Mouse (Mus musculus) bone marrow macrophage, adult 2 months (primary cell): ENCODE measurements around the gene Pmfbp1. TPM values are rescaled to one million over a fixed set of nuclear protein-coding genes. Genes with fewer than 3 reads are reported as not detected.
"Not testable (repeated sequence)": the region's sequence is repeated elsewhere in the genome, so short reads cannot be mapped to it uniquely, and the experiment has no call there.

ENCODE experiments used
- H3K27ac ChIP-seq: 2 replicates; pipeline ENCODE4 v1.5.1; 2012; ENCODE audit warnings: low read depth, low read length; ENCODE audit not compliant: insufficient read depth
- H3K4me1 ChIP-seq: 2 replicates; pipeline ENCODE4 v1.6.1; 2012; ENCODE audit warnings: low read length; ENCODE audit not compliant: control insufficient read depth, insufficient read depth
- H3K4me3 ChIP-seq: 2 replicates; pipeline ENCODE4 v1.5.1; 2012; ENCODE audit warnings: mild to moderate bottlenecking, low read length, moderate library complexity; ENCODE audit not compliant: insufficient read depth
- CTCF ChIP-seq: IDR thresholded peaks from 2 replicates; pipeline ENCODE4 v1.5.1; 2012; ENCODE audit warnings: low read depth, mild to moderate bottlenecking, low read length, moderate library complexity
- POLR2A ChIP-seq: IDR thresholded peaks from 2 replicates; pipeline ENCODE4 v1.6.1; 2012; ENCODE audit warnings: mild to moderate bottlenecking, low read depth, low read length, borderline replicate concordance
- polyA plus RNA-seq: library from polyadenylated mRNA; stranded (reverse); fragments of >200 nt; gene quantifications from 2 replicates; pipeline ENCODE4 v1.2.4, GENCODE M21; 2012; ENCODE audit not compliant: missing spikeins, insufficient read depth, insufficient read length

Pmfbp1 gene
- polyA plus RNA-seq, result not detected in 2 replicates

DNA sequence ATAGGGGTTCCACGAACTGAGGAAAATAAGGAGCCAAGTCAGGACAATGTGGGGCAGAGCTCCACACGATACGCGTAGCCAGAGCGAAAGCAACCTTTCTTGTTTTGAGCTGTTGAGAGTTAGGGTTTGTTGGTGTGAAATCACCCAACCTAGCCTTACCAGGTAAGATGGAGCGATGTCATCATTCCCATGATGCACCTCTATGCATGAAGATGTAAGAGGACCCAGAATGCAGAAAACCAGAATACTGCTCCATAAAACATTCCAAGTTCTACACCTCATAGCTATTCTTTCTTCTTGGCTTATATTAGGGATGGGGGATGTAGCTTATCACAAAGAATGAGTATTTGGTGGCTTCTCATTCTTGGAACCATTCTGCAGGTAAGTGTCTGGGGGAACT is at the start of gene Pmfbp1:
Gene Pmfbp1 (plus strand): TSS at position 301 of the 400 bp plus-strand sequence.
- Histone ChIP-seq H3K4me1 (no peaks in the 10 kb centered on the region), H3K27ac (no peak within 1 kb of the TSS), H3K4me3 (no peak within 1 kb of the TSS)
- TF ChIP-seq CTCF, result no peak
- no peak for TF ChIP-seq POLR2A

DNA sequence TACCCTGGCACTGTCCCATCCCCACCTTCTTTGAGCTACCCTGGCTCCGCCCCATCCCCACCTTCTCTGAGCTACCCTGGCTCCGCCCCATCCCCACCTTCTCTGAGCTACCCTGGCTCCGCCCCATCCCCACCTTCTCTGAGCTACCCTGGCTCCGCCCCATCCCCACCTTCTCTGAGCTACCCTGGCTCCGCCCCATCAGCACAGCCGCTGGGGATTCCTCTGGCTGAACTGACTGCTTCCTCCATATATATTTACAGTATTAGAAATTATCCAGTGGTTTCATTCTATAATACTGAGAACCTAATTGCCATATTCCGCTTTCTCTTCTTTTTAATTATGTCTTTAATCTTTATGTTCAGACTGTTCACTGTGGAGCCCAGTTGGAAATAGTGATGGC is 46.9 kb upstream of the Pmfbp1 start:
- not testable (repeated sequence) for H3K4me3 ChIP-seq, H3K4me1 ChIP-seq, H3K27ac ChIP-seq

DNA sequence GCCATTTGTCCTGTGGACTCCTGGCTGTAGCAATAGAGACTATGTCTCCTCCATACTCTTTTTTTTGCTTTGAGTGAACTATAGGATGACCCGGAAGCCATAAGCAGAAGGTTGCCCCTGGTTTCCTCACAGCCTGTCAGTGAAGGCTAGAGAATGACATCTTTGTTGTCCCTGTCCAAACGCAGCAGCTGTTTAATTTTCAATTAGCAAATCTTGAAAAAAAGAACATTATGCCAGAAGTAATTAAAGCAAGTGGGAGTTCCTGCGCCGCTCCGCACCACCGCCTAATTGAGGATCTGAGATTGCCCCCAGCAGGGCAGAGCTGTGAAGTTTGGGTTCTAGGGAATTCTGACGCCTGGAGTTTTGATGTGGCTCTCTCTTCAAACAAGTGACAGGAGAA is 42.8 kb upstream of the Pmfbp1 start:
- TF ChIP-seq CTCF (no peak), POLR2A (no peak)
- H3K4me1 ChIP-seq, result no peaks in the 10 kb centered on the region
- H3K4me3 ChIP-seq, result no peak overlapping the region
- H3K27ac ChIP-seq, result no peak overlapping the region

GRCm38 (mm10) chr8:109455113-109455512 is 38.7 kb upstream of the Pmfbp1 start:
- H3K4me3 ChIP-seq, result no peak overlapping the region
- H3K4me1 ChIP-seq, result no peaks in the 10 kb centered on the region
- H3K27ac ChIP-seq, result no peak overlapping the region
- TF ChIP-seq CTCF (no peak), POLR2A (no peak)

DNA sequence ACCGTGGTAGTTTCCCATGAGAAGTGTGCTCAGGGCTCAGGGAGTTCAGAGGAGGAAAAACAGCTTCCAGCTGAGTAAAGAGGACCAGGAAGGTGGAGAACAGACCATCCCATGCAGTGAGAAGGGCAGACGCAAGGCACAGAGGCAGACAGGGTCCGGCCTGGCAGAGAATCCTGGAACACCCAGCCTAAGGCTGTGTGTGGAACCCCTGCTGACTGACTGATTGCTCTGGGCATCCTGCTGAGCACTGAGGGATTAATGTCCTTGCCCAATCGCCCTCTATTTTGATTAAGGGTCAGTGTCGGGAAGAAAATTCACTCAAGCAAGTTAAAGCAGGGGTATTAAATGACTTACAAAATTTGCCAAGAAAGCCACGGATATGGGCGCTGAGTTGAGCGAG is 36.4 kb upstream of the Pmfbp1 start:
- H3K4me3 ChIP-seq, result no peak overlapping the region
- TF ChIP-seq CTCF (no peak), POLR2A (no peak)
- H3K27ac ChIP-seq, result no peak overlapping the region
- H3K4me1 ChIP-seq, result no peaks in the 10 kb centered on the region

- Histone ChIP-seq H3K27ac (no peak overlapping the region), H3K4me1 (no peaks in the 10 kb centered on the region)
- TF ChIP-seq CTCF (no peak), POLR2A (no peak)
These were observed 35.2 kb upstream of the Pmfbp1 start for GRCm38 (mm10) chr8:109458580-109458979.

GRCm38 (mm10) chr8:109463075-109463474 is 30.8 kb upstream of the Pmfbp1 start:
- Histone ChIP-seq H3K4me1 (no peaks in the 10 kb centered on the region), H3K4me3 (no peak overlapping the region), H3K27ac (no peak overlapping the region)
- no peak for TF ChIP-seq POLR2A
- TF ChIP-seq CTCF, result no peak

More at GRCm38 (mm10) chr8:109458580-109458979, 35.2 kb upstream of the Pmfbp1 start:
- no peak overlapping the region for H3K4me3 ChIP-seq

- Histone ChIP-seq H3K27ac (no peak overlapping the region), H3K4me3 (no peak overlapping the region)
- TF ChIP-seq POLR2A (no peak), CTCF (no peak)
These were observed 30.0 kb upstream of the Pmfbp1 start for GRCm38 (mm10) chr8:109463677-109464313.

GRCm38 (mm10) chr8:109464451-109464891 is 29.4 kb upstream of the Pmfbp1 start:
- no peaks in the 10 kb centered on the region for H3K4me1 ChIP-seq
- no peak overlapping the region for H3K27ac ChIP-seq
- no peak for TF ChIP-seq POLR2A
- TF ChIP-seq CTCF, result no peak
- no peak overlapping the region for H3K4me3 ChIP-seq

More at GRCm38 (mm10) chr8:109463677-109464313, 30.0 kb upstream of the Pmfbp1 start:
- H3K4me1 ChIP-seq, result no peaks in the 10 kb centered on the region

DNA sequence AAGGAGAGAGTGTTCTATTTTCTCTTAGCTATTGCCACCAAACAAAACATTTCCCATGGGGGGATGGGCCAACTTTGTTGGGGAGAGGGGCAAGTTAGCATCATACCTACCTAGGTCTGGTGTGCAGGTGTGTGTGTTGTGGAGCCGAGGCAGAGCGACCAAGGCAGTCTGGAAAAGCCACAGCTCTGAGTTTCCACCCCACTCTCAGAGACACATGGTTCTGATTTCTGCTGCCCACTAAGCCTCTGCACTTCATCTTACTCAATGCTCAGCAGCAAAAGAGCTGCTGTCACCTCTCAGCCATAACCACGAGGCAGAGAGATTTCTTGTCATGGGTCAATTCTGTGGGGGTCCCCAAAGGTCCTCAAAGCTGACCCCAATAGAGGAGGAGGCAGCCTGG is 28.8 kb upstream of the Pmfbp1 start:
- TF ChIP-seq CTCF, result no peak
- TF ChIP-seq POLR2A, result no peak
- no peak overlapping the region for H3K4me3 ChIP-seq
- H3K27ac ChIP-seq, result no peak overlapping the region
- H3K4me1 ChIP-seq, result no peaks in the 10 kb centered on the region

GRCm38 (mm10) chr8:109465761-109466160 is 28.1 kb upstream of the Pmfbp1 start:
- Histone ChIP-seq H3K4me1 (no peaks in the 10 kb centered on the region), H3K4me3 (no peak overlapping the region), H3K27ac (no peak overlapping the region)
- TF ChIP-seq CTCF, result no peak
- no peak for TF ChIP-seq POLR2A

DNA sequence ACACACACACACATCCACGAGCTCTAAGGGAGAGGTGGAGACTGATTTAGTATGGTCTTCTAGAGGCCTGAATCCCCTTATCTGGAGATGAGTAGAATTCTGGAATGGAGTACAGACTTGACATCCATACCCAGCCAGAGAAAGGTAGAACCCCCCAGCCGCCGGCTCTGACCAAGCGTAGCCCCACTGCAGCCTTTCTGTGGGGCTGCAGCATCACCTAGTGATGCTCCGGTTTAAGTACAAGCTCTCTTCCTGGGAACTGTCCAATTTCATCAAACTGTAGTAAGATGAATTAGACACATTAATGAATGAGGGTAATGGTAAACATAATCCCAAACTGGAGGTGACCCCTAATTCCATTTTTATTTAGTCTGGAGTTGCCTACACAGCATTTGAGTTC is 26.3 kb upstream of the Pmfbp1 start:
- H3K4me1 ChIP-seq, result no peaks in the 10 kb centered on the region
- H3K4me3 ChIP-seq, result no peak overlapping the region
- H3K27ac ChIP-seq, result no peak overlapping the region
- TF ChIP-seq POLR2A (no peak), CTCF (no peak)
